Mouse (Mus musculus) spleen, adult 12 weeks (tissue): ENCODE results near the gene Ifit2.
A peak's percentile ranks its signal among the peaks of the same experiment; 100 is the strongest.

Experiments used
- DNase-seq: peaks from one replicate; pipeline ENCODE4 v3.0.0; 2022; ENCODE audit warnings: low spot score

Ifit2 gene

GRCm38 (mm10) chr19:34550534-34551223, at the start of gene Ifit2:
TSS of gene Ifit2 (plus strand) at chr19:34550694.
- DNase-seq: peak; percentile 62

GRCm38 (mm10) chr19:34500763-34501162, 49.7 kb upstream of the Ifit2 start:
- DNase-seq: peak; percentile 42

- DNase-seq: no peak
Observed at GRCm38 (mm10) chr19:34505161-34505721, 45.3 kb upstream of the Ifit2 start.

- DNase-seq: no peak
Observed at GRCm38 (mm10) chr19:34510717-34511116, 39.8 kb upstream of the Ifit2 start.

GRCm38 (mm10) chr19:34511528-34511927, 39.0 kb upstream of the Ifit2 start:
- DNase-seq: no peak

- DNase-seq: no peak
Observed at GRCm38 (mm10) chr19:34515681-34516080, 34.8 kb upstream of the Ifit2 start.

GRCm38 (mm10) chr19:34516346-34516745, 34.1 kb upstream of the Ifit2 start:
- no peak for DNase-seq

- DNase-seq: no peak
Observed at GRCm38 (mm10) chr19:34517197-34517596, 33.3 kb upstream of the Ifit2 start.

- DNase-seq: no peak
Observed at GRCm38 (mm10) chr19:34517812-34518594, 32.5 kb upstream of the Ifit2 start.

- DNase-seq: no peak
Observed at GRCm38 (mm10) chr19:34518786-34519185, 31.7 kb upstream of the Ifit2 start.

GRCm38 (mm10) chr19:34519646-34520045, 30.8 kb upstream of the Ifit2 start:
- DNase-seq: no peak

GRCm38 (mm10) chr19:34520051-34520450, 30.4 kb upstream of the Ifit2 start:
- DNase-seq: no peak

GRCm38 (mm10) chr19:34521361-34521760, 29.1 kb upstream of the Ifit2 start:
- DNase-seq: no peak

- DNase-seq: no peak
Observed at GRCm38 (mm10) chr19:34521978-34522377, 28.5 kb upstream of the Ifit2 start.

- DNase-seq: no peak
Observed at GRCm38 (mm10) chr19:34523106-34523725, 27.3 kb upstream of the Ifit2 start.

GRCm38 (mm10) chr19:34524646-34525045, 25.8 kb upstream of the Ifit2 start:
- no peak for DNase-seq

- DNase-seq: peak; percentile 7
Observed at GRCm38 (mm10) chr19:34526321-34526923, 24.1 kb upstream of the Ifit2 start.

- DNase-seq: peak; percentile 85
Observed at GRCm38 (mm10) chr19:34526941-34527682, 23.4 kb upstream of the Ifit2 start, which contains the start of gene Lipa. TSS of gene Lipa (minus strand) at chr19:34527474.

- DNase-seq: no peak
Observed at GRCm38 (mm10) chr19:34532061-34532751, 18.3 kb upstream of the Ifit2 start.

GRCm38 (mm10) chr19:34539422-34539821, 11.1 kb upstream of the Ifit2 start:
- no peak for DNase-seq

GRCm38 (mm10) chr19:34546211-34546610, 4.3 kb upstream of the Ifit2 start:
- no peak for DNase-seq
